Mouse (Mus musculus): Measurements from ENCODE around the gene Mfsd6l. TPM values are rescaled to one million over a fixed set of nuclear protein-coding genes. Genes with fewer than 3 reads are reported as not detected.

The Mfsd6l gene
- total RNA-seq, 1 experiment from 2014 or later = not detected

DNA sequence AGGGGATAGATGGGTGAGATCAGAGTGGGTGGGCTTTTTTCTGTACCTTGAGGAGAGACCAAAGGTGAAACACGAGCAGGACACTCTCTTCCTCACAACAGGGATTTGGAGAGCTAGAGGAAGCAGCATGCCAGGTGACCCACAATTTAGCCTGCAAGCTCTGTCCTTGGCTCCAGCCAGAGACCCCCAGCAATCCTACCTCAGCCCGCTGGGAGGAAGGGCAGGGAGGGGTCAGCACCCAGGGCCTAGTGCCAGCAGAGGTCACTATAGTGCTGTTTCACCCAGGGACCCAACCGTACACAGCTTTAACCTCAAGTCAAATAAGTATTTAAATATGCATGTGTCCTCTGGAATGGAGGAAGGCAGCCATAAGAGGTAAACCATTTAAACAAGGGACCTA is 29.9 kb downstream of the Mfsd6l start:
- ATAC-seq (replicated peaks in 1 of 2; ENCODE audit: insufficient read depth in 1 of 2, low FRiP score in 2 of 2, low TSS enrichment in 1 of 2, low read depth in 1 of 2, poor library complexity in 2 of 2, severe bottlenecking in 2 of 2) = 0 out of 4 replicates have a peak, but pooled peaks of 1 of the 2 experiments have one; percentile 36

DNA sequence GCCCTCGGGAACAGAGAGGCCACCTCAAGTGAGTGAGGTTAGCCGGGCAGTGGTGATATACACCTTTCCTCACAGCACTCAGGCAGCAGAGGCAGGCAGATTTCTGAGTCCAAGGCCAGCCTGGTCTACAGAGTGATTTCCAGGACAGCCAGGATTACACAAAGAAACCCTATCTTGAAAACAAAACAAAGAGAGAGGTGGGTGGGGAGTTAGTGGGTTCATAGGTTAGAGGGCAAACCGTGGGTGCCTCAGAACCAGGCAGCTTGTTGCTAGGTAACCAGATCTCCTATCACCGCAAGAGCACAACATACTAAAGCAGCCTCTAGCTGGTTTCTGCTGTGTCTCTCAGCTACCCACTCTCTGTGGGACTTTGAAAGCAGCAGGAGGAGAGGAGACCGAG is 30.7 kb downstream of the Mfsd6l start, which contains the start of gene Ccdc42:
Gene Ccdc42 (plus strand): TSS at position 301 of the 400 bp plus-strand sequence.
- ATAC-seq (replicated peaks in 1 of 2; ENCODE audit: insufficient read depth in 1 of 2, low FRiP score in 2 of 2, low TSS enrichment in 1 of 2, low read depth in 1 of 2, poor library complexity in 2 of 2, severe bottlenecking in 2 of 2) = no peak

DNA sequence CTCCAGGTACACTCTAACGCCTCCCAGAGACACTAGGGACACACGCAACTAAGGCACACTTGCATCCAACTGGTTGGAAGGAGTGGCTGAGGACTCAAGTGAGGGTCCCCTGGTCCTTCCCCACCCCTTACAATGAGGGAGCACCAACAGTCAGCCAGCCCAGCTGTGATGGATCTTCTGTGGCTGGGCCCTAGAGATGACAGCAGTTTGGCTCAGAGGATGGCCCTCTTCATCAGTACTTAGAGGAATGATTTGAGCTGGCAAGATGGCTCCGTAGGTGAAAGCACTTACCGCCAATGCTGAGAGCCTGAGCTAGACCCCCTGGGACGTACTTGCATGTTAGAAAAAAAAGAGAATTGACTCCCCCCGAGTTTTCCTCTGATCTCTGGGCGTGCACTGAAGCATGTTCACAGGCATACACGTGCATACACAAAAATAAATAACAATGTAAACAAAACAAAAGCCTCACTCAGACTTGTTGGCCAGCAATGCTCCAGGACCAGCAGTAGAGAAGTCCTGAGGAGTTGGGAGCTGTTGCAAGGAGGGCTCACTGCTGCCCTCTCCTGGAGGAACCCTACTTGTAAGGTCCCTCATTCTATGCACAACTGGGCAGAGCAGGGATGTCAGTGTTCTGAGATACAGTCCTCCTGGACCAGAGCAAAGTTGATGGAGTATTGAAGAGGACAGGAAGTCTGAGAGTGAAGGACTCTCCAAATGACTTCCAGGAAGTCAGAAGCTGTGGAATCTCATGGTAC is 33.2 kb downstream of the Mfsd6l start:
- peak in 1 of 2 experiments; percentile 74; a peak in 1 of 4 replicates for ATAC-seq (replicated peaks in 1 of 2; ENCODE audit: insufficient read depth in 1 of 2, low FRiP score in 2 of 2, low TSS enrichment in 1 of 2, low read depth in 1 of 2, poor library complexity in 2 of 2, severe bottlenecking in 2 of 2)

DNA sequence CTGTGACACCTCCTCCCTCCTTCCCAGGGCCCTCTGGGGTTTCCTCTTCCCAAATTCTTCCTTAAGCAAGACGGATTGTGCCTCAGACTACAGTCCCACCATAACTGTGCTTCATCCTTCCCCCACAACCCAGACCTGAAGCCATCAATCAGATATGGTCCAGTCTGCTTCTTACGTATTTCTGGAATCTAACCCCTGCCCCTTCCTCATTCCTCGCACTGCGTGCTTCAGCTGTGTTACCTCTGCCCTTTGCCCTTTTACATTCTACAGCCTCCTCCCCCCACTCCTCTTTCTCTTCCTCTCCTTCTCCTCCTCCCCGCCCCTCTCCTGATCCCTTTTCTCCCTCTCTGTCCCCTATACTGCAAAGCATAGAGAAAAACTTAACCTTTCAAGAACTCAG is 35.7 kb downstream of the Mfsd6l start:
- ATAC-seq (replicated peaks in 1 of 2; ENCODE audit: insufficient read depth in 1 of 2, low FRiP score in 2 of 2, low TSS enrichment in 1 of 2, low read depth in 1 of 2, poor library complexity in 2 of 2, severe bottlenecking in 2 of 2) = no peak

DNA sequence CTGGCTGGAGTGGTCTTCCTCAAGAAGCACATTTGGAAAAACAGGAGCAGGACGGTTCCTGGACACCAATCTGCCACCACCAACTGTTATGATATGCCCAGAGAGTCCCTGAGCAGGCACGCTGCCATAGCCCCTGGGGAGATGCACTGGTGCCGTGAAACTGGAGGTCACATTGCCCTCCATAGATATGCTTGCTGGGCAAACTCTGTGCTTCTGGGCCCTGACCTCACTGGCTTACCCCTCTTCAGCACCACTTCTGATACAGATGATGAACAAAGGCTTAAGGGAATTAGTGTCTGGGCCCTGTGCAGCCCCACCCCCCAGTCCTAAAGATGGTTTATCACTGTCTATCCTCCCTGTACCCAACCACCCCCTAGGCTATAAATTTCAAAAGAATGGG is 37.3 kb downstream of the Mfsd6l start:
- no peak for ATAC-seq (replicated peaks in 1 of 2; ENCODE audit: insufficient read depth in 1 of 2, low FRiP score in 2 of 2, low TSS enrichment in 1 of 2, low read depth in 1 of 2, poor library complexity in 2 of 2, severe bottlenecking in 2 of 2)

DNA sequence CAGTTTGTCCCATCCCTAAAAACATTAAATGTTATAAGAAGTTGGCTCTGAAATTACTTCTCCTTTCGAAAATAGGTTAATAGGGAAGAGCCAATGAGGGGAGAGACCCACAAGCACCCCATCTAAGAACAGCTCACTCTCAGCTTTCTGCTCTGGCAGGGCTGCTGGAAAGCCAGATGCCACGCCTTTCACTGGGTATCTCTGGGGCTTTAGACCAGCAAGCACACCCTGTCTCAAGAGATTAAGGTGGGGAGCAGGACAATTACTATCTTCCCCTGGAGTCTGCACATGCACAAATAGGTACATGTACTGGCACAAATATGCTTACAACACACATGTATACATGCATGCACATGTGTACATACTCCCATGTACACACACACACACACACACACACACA is 41.9 kb downstream of the Mfsd6l start:
- ATAC-seq (replicated peaks in 1 of 2; ENCODE audit: insufficient read depth in 1 of 2, low FRiP score in 2 of 2, low TSS enrichment in 1 of 2, low read depth in 1 of 2, poor library complexity in 2 of 2, severe bottlenecking in 2 of 2) = no peak

DNA sequence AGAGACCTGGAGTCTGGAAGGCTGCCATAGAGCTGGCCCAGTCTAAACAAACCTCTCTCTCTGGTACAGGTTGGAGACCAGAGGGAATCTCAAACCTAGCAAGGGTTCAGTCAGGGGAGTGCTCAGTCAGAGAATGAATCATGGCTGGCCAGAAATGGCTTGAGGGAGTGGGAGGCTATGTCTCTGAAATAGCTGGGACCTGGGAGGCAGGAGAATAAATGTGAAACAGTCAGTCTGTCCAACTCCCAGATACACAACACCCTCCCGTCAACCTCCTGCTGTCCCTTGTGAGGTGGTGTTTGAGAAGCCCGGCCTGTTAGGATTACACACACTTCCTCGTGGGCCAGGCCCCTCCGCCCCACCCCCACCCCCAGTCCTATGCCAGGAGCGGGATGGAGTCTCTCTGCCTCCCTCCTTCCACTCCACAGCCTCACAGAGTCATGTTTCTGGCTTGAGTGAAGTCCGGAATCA is 44.6 kb downstream of the Mfsd6l start:
- no peak for ATAC-seq (replicated peaks in 1 of 2; ENCODE audit: insufficient read depth in 1 of 2, low FRiP score in 2 of 2, low TSS enrichment in 1 of 2, low read depth in 1 of 2, poor library complexity in 2 of 2, severe bottlenecking in 2 of 2)

DNA sequence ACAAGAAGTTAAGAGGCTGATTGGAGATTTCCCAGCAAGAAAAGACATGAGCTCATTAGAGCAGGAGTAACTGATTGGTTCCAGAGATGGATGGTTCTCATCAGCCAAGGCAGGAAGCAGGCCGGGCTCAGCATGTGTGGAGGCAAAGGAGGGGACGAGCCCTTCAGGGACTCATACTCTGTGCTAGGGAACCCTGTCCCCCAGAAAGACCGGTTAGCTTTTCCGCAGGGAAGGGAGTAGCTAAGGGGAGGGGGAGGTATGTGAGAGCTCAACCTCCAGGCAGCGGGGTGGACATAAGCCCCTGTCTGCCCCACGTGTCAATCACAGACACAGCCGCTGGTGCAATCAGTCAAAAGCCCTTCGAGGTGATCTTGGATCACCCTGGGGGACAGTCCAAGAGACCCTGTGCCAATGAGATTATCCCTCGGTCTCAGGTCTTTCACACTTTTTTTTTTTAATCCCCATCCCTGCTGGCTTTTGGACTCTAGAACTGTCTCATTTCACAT is 45.6 kb downstream of the Mfsd6l start:
- no peak for ATAC-seq (replicated peaks in 1 of 2; ENCODE audit: insufficient read depth in 1 of 2, low FRiP score in 2 of 2, low TSS enrichment in 1 of 2, low read depth in 1 of 2, poor library complexity in 2 of 2, severe bottlenecking in 2 of 2)

DNA sequence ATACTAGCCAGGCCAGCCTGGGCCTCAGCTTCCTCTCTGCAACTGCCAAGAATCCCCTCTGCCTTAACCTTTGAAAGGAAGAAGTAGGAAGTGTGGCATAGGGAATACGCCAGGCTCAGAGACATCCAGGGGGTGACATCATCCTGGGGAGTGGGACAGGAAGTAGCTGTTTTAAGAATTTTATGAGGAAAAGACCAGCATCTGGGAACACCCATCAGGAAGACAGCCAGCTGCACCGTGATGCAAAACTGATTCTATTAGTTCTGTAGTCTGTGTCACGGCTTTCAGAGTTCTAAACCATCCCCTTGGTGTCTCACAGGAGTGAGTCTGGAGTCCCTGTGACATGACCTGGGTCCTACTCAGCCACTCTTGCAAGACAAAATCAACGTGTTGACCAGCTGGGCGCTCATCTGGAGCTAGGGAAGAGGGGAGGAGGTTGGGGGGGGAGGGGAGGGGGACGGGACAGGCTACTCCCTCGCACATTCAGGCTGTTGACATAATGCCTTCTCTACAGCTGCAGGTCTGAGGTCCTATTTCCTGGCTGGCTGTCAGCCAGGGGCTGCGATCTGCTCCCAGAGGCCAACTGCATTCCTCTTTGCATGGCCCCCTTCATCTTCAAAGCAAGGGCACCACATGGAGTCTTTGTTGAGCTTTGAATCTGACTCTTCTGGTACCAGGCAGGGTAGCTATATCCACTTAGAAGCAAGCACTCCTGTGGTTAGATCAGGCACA is 46.4 kb downstream of the Mfsd6l start:
- ATAC-seq (replicated peaks in 1 of 2; ENCODE audit: insufficient read depth in 1 of 2, low FRiP score in 2 of 2, low TSS enrichment in 1 of 2, low read depth in 1 of 2, poor library complexity in 2 of 2, severe bottlenecking in 2 of 2) = no peak

DNA sequence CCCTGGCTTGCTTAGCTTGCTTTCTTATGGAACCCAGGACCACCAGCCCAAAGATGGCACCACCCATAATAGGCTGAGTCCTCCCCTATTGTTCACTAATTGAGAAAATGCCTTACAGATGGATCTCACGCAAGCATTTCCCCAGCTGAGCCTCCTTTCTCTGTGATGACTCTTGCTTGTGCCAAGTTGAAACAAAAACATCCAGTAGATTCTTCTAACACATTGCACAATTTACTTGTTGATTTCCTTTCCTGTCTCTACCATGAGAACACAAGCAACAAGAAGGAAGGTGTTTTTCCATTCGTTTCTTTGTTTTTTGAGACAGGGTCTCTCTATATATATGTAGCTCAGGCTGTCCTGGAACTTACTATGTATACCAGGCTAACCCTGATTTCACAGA is 51.1 kb downstream of the Mfsd6l start:
- ATAC-seq (replicated peaks in 1 of 2; ENCODE audit: insufficient read depth in 1 of 2, low FRiP score in 2 of 2, low TSS enrichment in 1 of 2, low read depth in 1 of 2, poor library complexity in 2 of 2, severe bottlenecking in 2 of 2) = no peak

Other genes starting within 250 kb of the Mfsd6l start
- 0.19 TPM in 1 of 2 replicates, not detected in the other for gene Ntn1, start 155.4 kb upstream of the Mfsd6l start, total RNA-seq (2017)
- 3.6 and 8.6 TPM in 2 replicates for gene Pik3r5, start 124.1 kb upstream of the Mfsd6l start, total RNA-seq (2017)
- gene Pik3r6, start 53.2 kb upstream of the Mfsd6l start, total RNA-seq (2017) = 0.40 and 6.9 TPM in 2 replicates
- gene Ccdc42, start 30.8 kb downstream of the Mfsd6l start, total RNA-seq (2017) = not detected in 2 replicates
- gene Myh10, start 135.4 kb downstream of the Mfsd6l start, total RNA-seq (2017) = 7.9 and 8.8 TPM in 2 replicates